Mouse (Mus musculus): ENCODE measurements at regions not wholly inside any gene's neighbourhood (a gene's known extent, or its start where the extent isn't known, plus 50 kb on each side); places are given as distances from the start of the nearest gene placed in this dataset.

- TF ChIP-seq POLR2A (IDR thresholded peaks at IDR 0.05; ENCODE audit: low read depth, low read length) (no peak), CTCF (IDR thresholded peaks at IDR 0.05; ENCODE audit: extremely low read depth, insufficient read depth, insufficient read length, insufficient replicate concordance) (no peak)
These were observed 1051.3 kb upstream of the Zeb2 start for GRCm38 (mm10) chr2:46168488-46168887.
